Mouse (Mus musculus) spleen, adult 10 weeks (tissue): ENCODE measurements around the gene Gba. TPM values are rescaled to one million over a fixed set of nuclear protein-coding genes. Genes with fewer than 3 reads are reported as not detected.

ENCODE experiments used
- polyA plus RNA-seq: library from polyadenylated mRNA; stranded (reverse); fragments of 350-450 nt; fragmentation: Illumina TruSeq; extraction: RNeasy Lipid Tissue Mini Kit (QIAGEN cat#74804); gene quantifications from one replicate; pipeline ENCODE4 v1.2.3, GENCODE M21; 2015; ENCODE audit warnings: low replicate concordance; ENCODE audit not compliant: insufficient read depth

The Gba gene
- polyA plus RNA-seq: 71.7 TPM

GRCm38 (mm10) chr3:89202253-89203141, at the start of gene Gba:
Gene Gba, plus strand, starts transcription at chr3:89202928.

GRCm38 (mm10) chr3:89159616-89160344, 42.9 kb upstream of the Gba start, which contains the start of gene Hcn3:
Gene Hcn3, minus strand, starts transcription at chr3:89160196.

GRCm38 (mm10) chr3:89164506-89165267, 38.0 kb upstream of the Gba start, which contains the start of gene Clk2:
Gene Clk2, plus strand, starts transcription at chr3:89164795.

GRCm38 (mm10) chr3:89177242-89178106, 25.3 kb upstream of the Gba start, which contains the start of gene Scamp3:
Gene Scamp3, plus strand, starts transcription at chr3:89177473.

GRCm38 (mm10) chr3:89183058-89183958, 19.4 kb upstream of the Gba start, which contains the start of gene Fam189b:
Gene Fam189b, plus strand, starts transcription at chr3:89183143.

GRCm38 (mm10) chr3:89214681-89215411, 12.1 kb downstream of the Gba start, which contains the start of gene Thbs3:
Gene Thbs3, plus strand, starts transcription at chr3:89215180.

GRCm38 (mm10) chr3:89226900-89227299, 24.2 kb downstream of the Gba start, which contains the start of gene Mtx1:
Gene Mtx1, minus strand, starts transcription at chr3:89227088.

GRCm38 (mm10) chr3:89228836-89229235, 26.1 kb downstream of the Gba start, which contains the start of gene Muc1:
Gene Muc1, plus strand, starts transcription at chr3:89229057.

GRCm38 (mm10) chr3:89245688-89246171, 43.0 kb downstream of the Gba start, which contains the start of gene Krtcap2:
Gene Krtcap2, plus strand, starts transcription at chr3:89245966.

GRCm38 (mm10) chr3:89246261-89247100, 43.8 kb downstream of the Gba start, which contains the start of gene Trim46:
Gene Trim46, minus strand, starts transcription at chr3:89246309.

Other genes with a start within 250 kb of the Gba start
- 22.4 TPM for gene Rusc1, start 109.6 kb upstream of the Gba start, polyA plus RNA-seq
- gene Gm43738, start 101.8 kb upstream of the Gba start, polyA plus RNA-seq: not detected
- 37.3 TPM for gene Fdps, start 101.0 kb upstream of the Gba start, polyA plus RNA-seq
- gene Pklr, start 66.8 kb upstream of the Gba start, polyA plus RNA-seq: 1.8 TPM
- 0.23 TPM for gene Hcn3, start 42.7 kb upstream of the Gba start, polyA plus RNA-seq
- 91.6 TPM for gene Clk2, start 38.1 kb upstream of the Gba start, polyA plus RNA-seq
- gene Scamp3, start 25.5 kb upstream of the Gba start, polyA plus RNA-seq: 49.7 TPM
- 19.3 TPM for gene Fam189b, start 19.8 kb upstream of the Gba start, polyA plus RNA-seq
- 2.9 TPM for gene Thbs3, start 12.3 kb downstream of the Gba start, polyA plus RNA-seq
- gene Mtx1, start 24.2 kb downstream of the Gba start, polyA plus RNA-seq: 58.4 TPM
- gene Muc1, start 26.1 kb downstream of the Gba start, polyA plus RNA-seq: 0.52 TPM
- 83.8 TPM for gene Krtcap2, start 43.0 kb downstream of the Gba start, polyA plus RNA-seq
- 0.54 TPM for gene Trim46, start 43.4 kb downstream of the Gba start, polyA plus RNA-seq
- gene Dpm3, start 56.4 kb downstream of the Gba start, polyA plus RNA-seq: 3.5 TPM
- gene Slc50a1, start 67.6 kb downstream of the Gba start, polyA plus RNA-seq: 93.1 TPM
- gene Efna1, start 78.2 kb downstream of the Gba start, polyA plus RNA-seq: 3.6 TPM
- not detected for gene Efna3, start 120.0 kb downstream of the Gba start, polyA plus RNA-seq
- not detected for gene Efna4, start 135.1 kb downstream of the Gba start, polyA plus RNA-seq
- 18.7 TPM for gene Adam15, start 147.1 kb downstream of the Gba start, polyA plus RNA-seq
- gene Dcst2, start 159.0 kb downstream of the Gba start, polyA plus RNA-seq: 0.36 TPM
- gene Dcst1, start 162.3 kb downstream of the Gba start, polyA plus RNA-seq: 0.44 TPM
- 14.7 TPM for gene Zbtb7b, start 191.8 kb downstream of the Gba start, polyA plus RNA-seq
- 5.6 TPM for gene Lenep, start 199.9 kb downstream of the Gba start, polyA plus RNA-seq
- 16.6 TPM for gene Flad1, start 208.9 kb downstream of the Gba start, polyA plus RNA-seq
- 31.1 TPM for gene Cks1b, start 215.5 kb downstream of the Gba start, polyA plus RNA-seq
- gene Shc1, start 215.5 kb downstream of the Gba start, polyA plus RNA-seq: 56.3 TPM
- gene Pygo2, start 227.3 kb downstream of the Gba start, polyA plus RNA-seq: 34.0 TPM
- 51.6 TPM for gene Pbxip1, start 233.8 kb downstream of the Gba start, polyA plus RNA-seq